Mouse (Mus musculus): ENCODE measurements at regions not wholly inside any gene's neighbourhood (a gene's known extent, or its start where the extent isn't known, plus 50 kb on each side); places are given as distances from the start of the nearest gene placed in this dataset.

- H3K36me3 ChIP-seq (ENCODE audit: control insufficient read depth, insufficient read depth), result no peaks in the 10 kb centered on the region
- no peaks in the 10 kb centered on the region for H3K27me3 ChIP-seq (replicated peaks; ENCODE audit: control insufficient read depth, insufficient read depth, low read length)
- H3K4me2 ChIP-seq (ENCODE audit: low read length), result no peak overlapping the region
- H3K4me3 ChIP-seq (replicated peaks; ENCODE audit: low read length), result no peak overlapping the region
- no peak overlapping the region for H3K27ac ChIP-seq (ENCODE audit: low read length)
- no peak overlapping the region for H3K9ac ChIP-seq (replicated peaks; ENCODE audit: low read depth, low read length)
- no peak for ATAC-seq
- no peaks in the 10 kb centered on the region for H3K9me3 ChIP-seq (ENCODE audit: control insufficient read depth, low read length)
- 67% methylated on average over 3 of the region's 3 CpGs for WGBS
- no peaks in the 10 kb centered on the region for H3K4me1 ChIP-seq (replicated peaks; ENCODE audit: control insufficient read depth, insufficient read depth, low read length)
Observed at GRCm38 (mm10) chr13:52069714-52070113, 223.2 kb downstream of the Gadd45g start.

- WGBS, result 90% methylated on average over 19 of the region's 19 CpGs
- Histone ChIP-seq H3K27ac (ENCODE audit: low read length) (no peak overlapping the region), H3K4me1 (replicated peaks; ENCODE audit: control insufficient read depth, insufficient read depth, low read length) (no peaks in the 10 kb centered on the region), H3K9me3 (ENCODE audit: control insufficient read depth, low read length) (no peaks in the 10 kb centered on the region), H3K36me3 (ENCODE audit: control insufficient read depth, insufficient read depth) (no peaks in the 10 kb centered on the region), H3K27me3 (replicated peaks; ENCODE audit: control insufficient read depth, insufficient read depth, low read length) (no peaks in the 10 kb centered on the region), H3K9ac (replicated peaks; ENCODE audit: low read depth, low read length) (no peak overlapping the region), H3K4me3 (replicated peaks; ENCODE audit: low read length) (no peak overlapping the region), H3K4me2 (ENCODE audit: low read length) (no peak overlapping the region)
- ATAC-seq, result no peak
Observed at GRCm38 (mm10) chr13:52070731-52071663, 224.5 kb downstream of the Gadd45g start.

GRCm38 (mm10) chr13:52077616-52078015 is 231.1 kb downstream of the Gadd45g start:
- Histone ChIP-seq H3K9me3 (ENCODE audit: control insufficient read depth, low read length) (no peaks in the 10 kb centered on the region), H3K4me2 (ENCODE audit: low read length) (no peak overlapping the region), H3K4me3 (replicated peaks; ENCODE audit: low read length) (no peak overlapping the region), H3K27ac (ENCODE audit: low read length) (no peak overlapping the region), H3K27me3 (replicated peaks; ENCODE audit: control insufficient read depth, insufficient read depth, low read length) (no peaks in the 10 kb centered on the region), H3K4me1 (replicated peaks; ENCODE audit: control insufficient read depth, insufficient read depth, low read length) (no peaks in the 10 kb centered on the region; the same call in 1 of the 2 replicates), H3K9ac (replicated peaks; ENCODE audit: low read depth, low read length) (no peak overlapping the region), H3K36me3 (ENCODE audit: control insufficient read depth, insufficient read depth) (no peaks in the 10 kb centered on the region)
- ATAC-seq, result 0 out of 2 replicates have a peak, but pooled peaks have one; percentile 26
- 67% methylated on average over 4 of the region's 4 CpGs for WGBS

GRCm38 (mm10) chr13:52078561-52078960 is 232.1 kb downstream of the Gadd45g start:
- H3K36me3 ChIP-seq (ENCODE audit: control insufficient read depth, insufficient read depth), result no peaks in the 10 kb centered on the region
- H3K27ac ChIP-seq (ENCODE audit: low read length), result no peak overlapping the region
- H3K9me3 ChIP-seq (ENCODE audit: control insufficient read depth, low read length), result no peaks in the 10 kb centered on the region
- H3K4me1 ChIP-seq (replicated peaks; ENCODE audit: control insufficient read depth, insufficient read depth, low read length), result no peaks in the 10 kb centered on the region; the same call in 1 of the 2 replicates
- ATAC-seq, result no peak
- 80% methylated on average over 6 of the region's 6 CpGs for WGBS
- no peak overlapping the region for H3K4me3 ChIP-seq (replicated peaks; ENCODE audit: low read length)
- no peak overlapping the region for H3K9ac ChIP-seq (replicated peaks; ENCODE audit: low read depth, low read length)
- no peak overlapping the region for H3K4me2 ChIP-seq (ENCODE audit: low read length)
- no peaks in the 10 kb centered on the region for H3K27me3 ChIP-seq (replicated peaks; ENCODE audit: control insufficient read depth, insufficient read depth, low read length)

GRCm38 (mm10) chr13:52079678-52080246 is 233.3 kb downstream of the Gadd45g start:
- Histone ChIP-seq H3K4me1 (replicated peaks; ENCODE audit: control insufficient read depth, insufficient read depth, low read length) (no peaks in the 10 kb centered on the region; the same call in 1 of the 2 replicates), H3K4me3 (replicated peaks; ENCODE audit: low read length) (no peak overlapping the region), H3K4me2 (ENCODE audit: low read length) (no peak overlapping the region), H3K36me3 (ENCODE audit: control insufficient read depth, insufficient read depth) (no peaks in the 10 kb centered on the region), H3K9ac (replicated peaks; ENCODE audit: low read depth, low read length) (no peak overlapping the region), H3K9me3 (ENCODE audit: control insufficient read depth, low read length) (no peaks in the 10 kb centered on the region), H3K27ac (ENCODE audit: low read length) (no peak overlapping the region), H3K27me3 (replicated peaks; ENCODE audit: control insufficient read depth, insufficient read depth, low read length) (no peaks in the 10 kb centered on the region)
- WGBS, result 64% methylated on average over 14 of the region's 14 CpGs
- ATAC-seq, result no peak

- H3K4me2 ChIP-seq (ENCODE audit: low read length), result no peak overlapping the region
- H3K36me3 ChIP-seq (ENCODE audit: control insufficient read depth, insufficient read depth), result no peaks in the 10 kb centered on the region
- WGBS, result 77% methylated on average over 9 of the region's 9 CpGs
- no peaks in the 10 kb centered on the region; the same call in 1 of the 2 replicates for H3K4me1 ChIP-seq (replicated peaks; ENCODE audit: control insufficient read depth, insufficient read depth, low read length)
- H3K27ac ChIP-seq (ENCODE audit: low read length), result no peak overlapping the region
- no peaks in the 10 kb centered on the region for H3K9me3 ChIP-seq (ENCODE audit: control insufficient read depth, low read length)
- H3K4me3 ChIP-seq (replicated peaks; ENCODE audit: low read length), result no peak overlapping the region
- no peaks in the 10 kb centered on the region for H3K27me3 ChIP-seq (replicated peaks; ENCODE audit: control insufficient read depth, insufficient read depth, low read length)
- no peak for ATAC-seq
- H3K9ac ChIP-seq (replicated peaks; ENCODE audit: low read depth, low read length), result no peak overlapping the region
Observed at GRCm38 (mm10) chr13:52083601-52084455, 237.3 kb downstream of the Gadd45g start.

- Histone ChIP-seq H3K4me3 (replicated peaks; ENCODE audit: low read length) (no peak overlapping the region), H3K27me3 (replicated peaks; ENCODE audit: control insufficient read depth, insufficient read depth, low read length) (no peaks in the 10 kb centered on the region), H3K4me2 (ENCODE audit: low read length) (no peak overlapping the region), H3K4me1 (replicated peaks; ENCODE audit: control insufficient read depth, insufficient read depth, low read length) (no peaks in the 10 kb centered on the region), H3K27ac (ENCODE audit: low read length) (no peak overlapping the region), H3K36me3 (ENCODE audit: control insufficient read depth, insufficient read depth) (no peaks in the 10 kb centered on the region), H3K9me3 (ENCODE audit: control insufficient read depth, low read length) (no peaks in the 10 kb centered on the region), H3K9ac (replicated peaks; ENCODE audit: low read depth, low read length) (no peak overlapping the region)
- WGBS, result 69% methylated on average over 3 of the region's 3 CpGs
- ATAC-seq, result no peak
Observed at GRCm38 (mm10) chr13:52085110-52085509, 238.6 kb downstream of the Gadd45g start.

GRCm38 (mm10) chr13:52088319-52088718 is 241.8 kb downstream of the Gadd45g start:
- no peaks in the 10 kb centered on the region for H3K9me3 ChIP-seq (ENCODE audit: control insufficient read depth, low read length)
- no peaks in the 10 kb centered on the region for H3K36me3 ChIP-seq (ENCODE audit: control insufficient read depth, insufficient read depth)
- H3K9ac ChIP-seq (replicated peaks; ENCODE audit: low read depth, low read length), result no peak overlapping the region
- H3K4me3 ChIP-seq (replicated peaks; ENCODE audit: low read length), result no peak overlapping the region
- no peaks in the 10 kb centered on the region for H3K4me1 ChIP-seq (replicated peaks; ENCODE audit: control insufficient read depth, insufficient read depth, low read length)
- H3K4me2 ChIP-seq (ENCODE audit: low read length), result no peak overlapping the region
- H3K27ac ChIP-seq (ENCODE audit: low read length), result no peak overlapping the region
- no peak for ATAC-seq
- H3K27me3 ChIP-seq (replicated peaks; ENCODE audit: control insufficient read depth, insufficient read depth, low read length), result no peaks in the 10 kb centered on the region
- 43% methylated on average over 8 of the region's 8 CpGs for WGBS

- Histone ChIP-seq H3K9me3 (ENCODE audit: control insufficient read depth, low read length) (no peaks in the 10 kb centered on the region), H3K36me3 (ENCODE audit: control insufficient read depth, insufficient read depth) (no peaks in the 10 kb centered on the region), H3K4me3 (replicated peaks; ENCODE audit: low read length) (no peak overlapping the region), H3K9ac (replicated peaks; ENCODE audit: low read depth, low read length) (no peak overlapping the region), H3K27ac (ENCODE audit: low read length) (no peak overlapping the region), H3K4me1 (replicated peaks; ENCODE audit: control insufficient read depth, insufficient read depth, low read length) (no peaks in the 10 kb centered on the region), H3K27me3 (replicated peaks; ENCODE audit: control insufficient read depth, insufficient read depth, low read length) (no peaks in the 10 kb centered on the region), H3K4me2 (ENCODE audit: low read length) (no peak overlapping the region)
- WGBS, result 69% methylated on average over 4 of the region's 4 CpGs
- ATAC-seq, result no peak
Observed at GRCm38 (mm10) chr13:52090365-52090764, 243.9 kb downstream of the Gadd45g start.
